Mouse (Mus musculus) midbrain, postnatal 0 days (tissue): ENCODE measurements around the gene Tbccd1. TPM values are rescaled to one million over a fixed set of nuclear protein-coding genes. Genes with fewer than 3 reads are reported as not detected.

Experiments used
- ATAC-seq: fragments of 200-750 bp; cut with Nextera tagmentation; 2 replicates; pipeline ENCODE4 v1.8.0; 2017; ENCODE audit warnings: moderate number of reproducible peaks, mild to moderate bottlenecking, moderate TSS enrichment, moderate library complexity; ENCODE audit not compliant: low FRiP score
- DNase-seq: peaks from one replicate; pipeline ENCODE4 v3.0.0-alpha.2; 2015; ENCODE audit warnings: low spot score
- H3K27ac ChIP-seq: fragments of 300-500 bp; sonication (generic); 2 replicates; pipeline ENCODE4 v1.5.1; 2014; ENCODE audit warnings: low read depth, mild to moderate bottlenecking, low read length, mixed read lengths
- H3K27me3 ChIP-seq: fragments of 300-500 bp; sonication (generic); 2 replicates; pipeline ENCODE4 v1.6.1; 2014; ENCODE audit warnings: low read length, control low read depth, mixed read lengths; ENCODE audit not compliant: insufficient read depth
- H3K36me3 ChIP-seq: fragments of 300-500 bp; sonication (generic); 2 replicates; pipeline ENCODE4 v1.6.1; 2014; ENCODE audit warnings: low read length, control low read depth, mixed read lengths; ENCODE audit not compliant: insufficient read depth
- H3K4me1 ChIP-seq: fragments of 300-500 bp; sonication (generic); 2 replicates; pipeline ENCODE4 v1.6.1; 2014; ENCODE audit warnings: mild to moderate bottlenecking, control low read depth, antibody characterized with exemption, low read length, mixed read lengths; ENCODE audit not compliant: insufficient read depth
- H3K4me2 ChIP-seq: fragments of 300-500 bp; sonication (generic); 2 replicates; pipeline ENCODE4 v1.6.1; 2014; ENCODE audit warnings: low read depth, mild to moderate bottlenecking, low read length, mixed read lengths; ENCODE audit not compliant: poor library complexity, severe bottlenecking
- H3K4me3 ChIP-seq: fragments of 300-500 bp; sonication (generic); 2 replicates; pipeline ENCODE4 v1.5.1; 2014; ENCODE audit warnings: low read depth, mild to moderate bottlenecking, low read length, moderate library complexity
- H3K9ac ChIP-seq: fragments of 300-500 bp; sonication (generic); replicated peaks from 2 replicates; pipeline ENCODE4 v1.6.1; 2014; ENCODE audit warnings: mild to moderate bottlenecking, low read length, moderate library complexity, mixed read lengths; ENCODE audit not compliant: poor library complexity, severe bottlenecking
- H3K9me3 ChIP-seq: fragments of 300-500 bp; sonication (generic); 2 replicates; pipeline ENCODE4 v1.6.1; 2016; ENCODE audit warnings: low read length, control low read depth
- CTCF ChIP-seq: IDR thresholded peaks from 2 replicates; pipeline ENCODE4 v1.5.1; 2016; ENCODE audit warnings: antibody characterized with exemption, mild to moderate bottlenecking
- WGBS: fragments of 180-500 bp; shearing (Covaris S2); extraction: QIAGEN DNeasy Blood & Tissue Kit; methylation state at CpG from one replicate; pipeline ENCODE4 v1.1.7; 2014; 5-methylcytosine and 5-hydroxymethylcytosine counted together
- polyA plus RNA-seq: library from polyadenylated mRNA; unstranded; fragments of >200 nt; fragmentation: Nextera tagmentation; extraction: Ambion mirVana; gene quantifications from 2 replicates; pipeline ENCODE4 v1.2.1, GENCODE M21; 2015
- total RNA-seq: library from RNA; depleted of rRNA; stranded (reverse); fragments of >200 nt; gene quantifications from 2 replicates; pipeline ENCODE4 v1.2.3, GENCODE M21; 2014

The Tbccd1 gene
- total and polyA plus RNA-seq, 2 experiments from 2014 or later, result 15.9 to 19.1 TPM

GRCm38 (mm10) chr16:22891733-22892154, 34.3 kb upstream of the Tbccd1 start:
- H3K9ac ChIP-seq, result no peak overlapping the region
- no peak overlapping the region for H3K4me3 ChIP-seq
- H3K4me2 ChIP-seq, result no peak overlapping the region
- no peak for TF ChIP-seq CTCF
- no peak for DNase-seq
- no peak overlapping the region for H3K27ac ChIP-seq
- ATAC-seq, result no peak
- WGBS, result 90% methylated on average over 8 of the region's 8 CpGs
- no peaks in the 10 kb centered on the region for H3K36me3 ChIP-seq
- no peaks in the 10 kb centered on the region for H3K9me3 ChIP-seq
- H3K4me1 ChIP-seq, result no peaks in the 10 kb centered on the region
- no peaks in the 10 kb centered on the region for H3K27me3 ChIP-seq

- no peak within 1 kb of the TSS for H3K4me3 ChIP-seq
- no peaks in the 10 kb centered on the region for H3K4me1 ChIP-seq
- no peaks in the 10 kb centered on the region for H3K27me3 ChIP-seq
- H3K4me2 ChIP-seq, result no peak within 1 kb of the TSS
- H3K36me3 ChIP-seq, result no peaks in the 10 kb centered on the region
- DNase-seq, result no peak
- H3K27ac ChIP-seq, result no peak within 1 kb of the TSS
- no peaks in the 10 kb centered on the region for H3K9me3 ChIP-seq
- no peak for TF ChIP-seq CTCF
- no peak for ATAC-seq
- 82% methylated on average over 11 of the region's 11 CpGs for WGBS
- H3K9ac ChIP-seq, result no peak within 1 kb of the TSS
These were observed 33.4 kb upstream of the Tbccd1 start, which contains the start of gene Ahsg for GRCm38 (mm10) chr16:22890683-22891510. Ahsg (plus strand) TSS chr16:22891277.

GRCm38 (mm10) chr16:22889716-22890115, 32.2 kb upstream of the Tbccd1 start:
- TF ChIP-seq CTCF, result no peak
- Histone ChIP-seq H3K27ac (no peak overlapping the region), H3K9ac (no peak overlapping the region), H3K4me1 (no peaks in the 10 kb centered on the region), H3K9me3 (no peaks in the 10 kb centered on the region), H3K27me3 (no peaks in the 10 kb centered on the region), H3K4me3 (no peak overlapping the region), H3K36me3 (no peaks in the 10 kb centered on the region), H3K4me2 (no peak overlapping the region)
- whole genome bisulfite sequencing, result 87% methylated on average over 8 of the region's 8 CpGs
- ATAC-seq (no peak), DNase-seq (no peak)

GRCm38 (mm10) chr16:22888835-22889234, 31.4 kb upstream of the Tbccd1 start:
- DNase-seq, result no peak
- ATAC-seq, result no peak
- H3K4me1 ChIP-seq, result no peaks in the 10 kb centered on the region
- no peaks in the 10 kb centered on the region for H3K36me3 ChIP-seq
- no peaks in the 10 kb centered on the region for H3K27me3 ChIP-seq
- whole genome bisulfite sequencing, result 51% methylated on average over 4 of the region's 4 CpGs
- no peak overlapping the region for H3K9ac ChIP-seq
- H3K9me3 ChIP-seq, result no peaks in the 10 kb centered on the region
- no peak overlapping the region for H3K4me2 ChIP-seq
- no peak for TF ChIP-seq CTCF
- no peak overlapping the region for H3K27ac ChIP-seq
- H3K4me3 ChIP-seq, result no peak overlapping the region

- Histone ChIP-seq H3K27me3 (no peaks in the 10 kb centered on the region), H3K4me1 (no peaks in the 10 kb centered on the region), H3K36me3 (no peaks in the 10 kb centered on the region), H3K9ac (no peak overlapping the region), H3K4me3 (no peak overlapping the region), H3K9me3 (no peaks in the 10 kb centered on the region), H3K27ac (no peak overlapping the region), H3K4me2 (no peak overlapping the region)
- WGBS, result 85% methylated on average over 3 of the region's 3 CpGs
- DNase-seq (no peak), ATAC-seq (no peak)
- TF ChIP-seq CTCF, result no peak
These were observed 29.3 kb upstream of the Tbccd1 start for GRCm38 (mm10) chr16:22886726-22887125.

- H3K9me3 ChIP-seq, result no peaks in the 10 kb centered on the region
- no peaks in the 10 kb centered on the region for H3K36me3 ChIP-seq
- no peak overlapping the region for H3K4me3 ChIP-seq
- DNase-seq (no peak), ATAC-seq (no peak)
- no peak overlapping the region for H3K27ac ChIP-seq
- no peak overlapping the region for H3K9ac ChIP-seq
- WGBS, result 56% methylated on average over 4 of the region's 4 CpGs
- no peaks in the 10 kb centered on the region for H3K27me3 ChIP-seq
- no peak overlapping the region for H3K4me2 ChIP-seq
- no peaks in the 10 kb centered on the region for H3K4me1 ChIP-seq
- TF ChIP-seq CTCF, result no peak
These were observed 27.9 kb upstream of the Tbccd1 start for GRCm38 (mm10) chr16:22885356-22885755.
